In genomic region chr6:106462403-106462802, GRCm38 (mm10) we compare ENCODE assay signal across 18 mouse cellular contexts.
DNase-seq lines count a peak whose midpoint lies in the region; TF ChIP-seq lines count a peak whose summit lies in the region.
"Had no signal": no experiment of that assay in that cellular context is flagged by ENCODE, and none has a peak within 500 bp of the region (broad histone marks: within the 10 kb centered on the region; RNA-seq: fewer than 3 reads in every experiment).

No protein-coding gene starts in this region.

- H3K27ac ChIP-seq in left cerebral cortex, adult 2 months = peak overlapping the region; percentile 28; the same call in 1 of the 2 replicates
- H3K27ac ChIP-seq: embryonic facial prominence, embryonic 10.5 days; embryonic facial prominence, embryonic 12.5 days; forebrain, embryonic 10.5 days; forebrain, embryonic 12.5 days had no signal

- DNase-seq in left cerebral cortex, adult 2 months (ENCODE audit: extremely low spot score in 1 of 2, low spot score in 2 of 2) = no peak
- no peak for DNase-seq in left cerebral cortex, adult 18-20 months (ENCODE audit: low spot score in 2 of 2)
- DNase-seq in right cerebral cortex, adult 18-20 months = peak; percentile 23
- DNase-seq in right cerebral cortex, postnatal 4 days = no peak
- DNase-seq in telencephalon, adult 2 months (ENCODE audit: low read depth, low spot score) = peak; percentile 55
- DNase-seq in spleen, postnatal 14 days (ENCODE audit: low spot score in 2 of 2) = no peak
- DNase-seq: adrenal gland, adult 2 months; adrenal gland, postnatal 10 days; adrenal gland, postnatal 25 days; cerebellum, adult 11-12 months; cerebellum, adult 2 months; cerebellum, adult 9-10 months; cerebellum, postnatal 10 days; cerebellum, postnatal 25 days had no signal

- no peak for TF ChIP-seq CTCF in left cerebral cortex, adult 2 months (IDR thresholded peaks at IDR 0.05)

- H3K4me3 ChIP-seq in left cerebral cortex, adult 2 months = no peak overlapping the region
- H3K4me3 ChIP-seq: embryonic facial prominence, embryonic 10.5 days; embryonic facial prominence, embryonic 12.5 days; forebrain, embryonic 10.5 days; forebrain, embryonic 12.5 days had no signal

- intact Hi-C loops in left cerebral cortex, adult 2 months (cut with DNase I) = no loop called here

Comparison
In these comparisons a context has a peak if more than half of its experiments do, and no peak if none do; other contexts are left out.
1. DNase-seq: peak in right cerebral cortex, adult 18-20 months (single experiment) and telencephalon, adult 2 months (single experiment); none in left cerebral cortex, adult 2 months (0 of 2), left cerebral cortex, adult 18-20 months (0 of 2), right cerebral cortex, postnatal 4 days (single experiment) and spleen, postnatal 14 days (0 of 2).